Mouse (Mus musculus) 3134 (cell line): ENCODE data around the gene Elmo1.

Source experiments
- DNase-seq: peaks from one replicate; pipeline ENCODE4 v3.0.0-alpha.2; 2011; ENCODE audit warnings: low spot score; ENCODE audit not compliant: insufficient read length; ENCODE audit errors: extremely low read depth

Gene Elmo1

GRCm38 (mm10) chr13:20202617-20203016 lies 112.2 kb downstream of the Elmo1 start:
- no peak for DNase-seq

DNA sequence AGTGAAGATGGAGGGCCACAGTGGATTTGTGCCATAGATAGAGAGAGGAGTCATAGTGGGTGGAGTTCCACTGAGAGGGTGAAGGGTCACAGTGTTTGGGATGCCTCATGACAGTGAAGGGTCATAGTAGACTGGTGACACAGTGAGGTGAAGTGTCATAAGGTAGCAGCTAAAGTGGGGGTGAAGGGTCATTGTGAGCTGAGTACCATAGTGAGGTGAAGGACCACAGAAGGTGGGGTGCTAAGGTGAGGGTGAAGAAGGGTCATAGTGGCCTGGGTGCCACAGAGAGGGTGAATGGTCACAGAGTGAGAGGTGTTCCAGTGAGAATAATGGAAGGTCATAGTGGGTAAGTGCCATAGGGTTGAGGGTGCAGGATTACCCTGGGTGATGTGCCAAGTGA lies 113.8 kb downstream of the Elmo1 start:
- no peak for DNase-seq

- DNase-seq = no peak
These were observed 114.8 kb downstream of the Elmo1 start for GRCm38 (mm10) chr13:20205007-20205745.

GRCm38 (mm10) chr13:20205746-20206145 lies 115.3 kb downstream of the Elmo1 start:
- DNase-seq = no peak

GRCm38 (mm10) chr13:20207126-20207525 lies 116.7 kb downstream of the Elmo1 start:
- DNase-seq = no peak

DNA sequence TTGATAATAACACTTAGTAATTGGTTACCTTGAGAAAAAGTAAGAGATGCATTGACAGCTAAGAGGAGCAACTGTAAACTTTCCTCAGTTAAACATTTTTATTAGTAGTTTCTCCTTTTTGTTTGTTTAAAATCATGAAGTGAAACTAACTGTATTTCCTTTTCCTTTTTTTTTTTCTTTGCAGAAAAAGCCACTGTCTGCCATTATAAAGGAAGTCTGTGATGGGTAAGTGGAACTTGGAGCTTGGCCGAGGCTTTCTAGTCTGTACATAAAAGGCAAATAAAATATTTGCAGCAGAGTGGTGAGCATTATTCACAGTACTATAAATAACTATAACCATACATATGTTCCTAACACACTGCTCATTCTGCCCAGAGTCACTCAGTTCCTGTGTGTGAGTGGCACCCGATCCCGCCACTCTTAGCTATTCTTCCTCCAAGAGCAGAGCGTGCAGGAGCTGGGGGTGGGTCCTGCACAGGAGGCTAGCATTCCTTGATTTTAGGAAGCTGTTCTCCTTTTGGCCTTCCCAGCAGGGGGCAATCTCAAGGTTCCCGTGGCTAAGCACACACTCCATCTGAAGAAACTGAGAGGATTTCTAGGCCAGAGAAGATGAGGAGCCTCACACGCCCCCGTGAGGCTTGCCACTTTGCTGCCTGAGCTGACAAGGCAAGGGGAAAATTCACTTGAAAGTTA lies 117.7 kb downstream of the Elmo1 start:
- no peak for DNase-seq

DNA sequence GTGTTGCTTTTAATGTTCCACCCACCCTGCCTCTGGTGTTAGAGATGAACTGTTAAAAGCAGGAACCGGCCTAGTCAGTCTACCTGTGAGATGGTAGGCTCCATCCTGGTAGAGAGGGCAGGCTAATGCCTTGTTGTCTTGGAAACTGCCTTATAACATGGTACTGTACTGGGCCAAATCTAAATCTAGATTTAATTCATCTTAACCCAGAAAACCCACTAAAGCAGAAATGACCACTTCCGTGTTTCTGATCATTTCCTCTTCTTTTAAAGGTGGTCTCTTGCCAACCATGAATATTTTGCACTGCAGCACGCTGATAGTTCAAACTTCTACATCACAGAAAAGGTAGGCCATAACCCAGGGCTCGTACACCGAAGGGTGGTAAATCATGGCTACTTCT lies 118.5 kb downstream of the Elmo1 start:
- DNase-seq = no peak

- no peak for DNase-seq
These were observed 121.4 kb downstream of the Elmo1 start for GRCm38 (mm10) chr13:20211780-20212179.

DNA sequence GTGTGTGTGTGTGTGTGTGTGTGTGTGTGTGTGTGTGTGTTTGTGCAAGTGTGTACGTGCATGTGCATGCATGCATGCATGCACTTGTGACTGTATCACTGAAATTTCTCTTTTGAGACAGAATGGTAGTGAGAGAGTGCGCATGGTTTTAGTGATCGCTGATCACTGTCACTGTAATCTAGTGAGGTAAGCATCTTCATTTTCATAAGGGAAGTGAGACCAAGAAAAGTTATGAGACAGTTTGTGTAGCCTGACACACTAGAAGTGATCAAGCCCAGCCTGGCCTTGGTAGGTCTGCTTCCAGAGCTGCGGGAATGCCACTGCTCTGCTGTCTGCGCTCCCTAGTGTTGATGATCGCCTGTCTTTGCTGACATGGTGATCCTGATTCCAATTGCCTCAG lies 122.3 kb downstream of the Elmo1 start:
- no peak for DNase-seq

DNA sequence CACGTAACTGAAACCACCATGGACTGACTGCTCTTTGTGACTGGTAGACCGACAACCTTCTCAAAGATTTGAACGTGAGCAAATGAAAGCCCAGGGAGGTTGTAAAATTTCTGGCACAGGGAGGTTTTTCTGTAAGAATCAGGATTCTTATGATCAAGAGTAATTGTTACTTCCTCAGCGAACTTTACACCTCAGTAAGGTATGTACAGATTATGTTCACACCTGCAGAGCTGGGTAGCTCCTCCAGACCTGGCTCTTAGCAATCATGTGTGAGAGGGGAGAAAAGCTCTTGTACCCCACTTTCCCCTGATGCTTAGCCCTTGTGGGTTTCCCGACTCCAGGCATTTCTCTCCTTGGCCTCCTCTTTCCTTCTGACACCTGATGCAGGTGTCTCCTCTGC lies 123.5 kb downstream of the Elmo1 start:
- no peak for DNase-seq

GRCm38 (mm10) chr13:20217453-20218090 lies 127.2 kb downstream of the Elmo1 start:
- no peak for DNase-seq

- DNase-seq = no peak
These were observed 127.7 kb downstream of the Elmo1 start for GRCm38 (mm10) chr13:20218126-20218525.

GRCm38 (mm10) chr13:20220414-20220813 lies 130.0 kb downstream of the Elmo1 start:
- DNase-seq = no peak

GRCm38 (mm10) chr13:20227923-20228705 lies 137.7 kb downstream of the Elmo1 start:
- no peak for DNase-seq

GRCm38 (mm10) chr13:20231837-20232728 lies 141.7 kb downstream of the Elmo1 start:
- DNase-seq = no peak

DNA sequence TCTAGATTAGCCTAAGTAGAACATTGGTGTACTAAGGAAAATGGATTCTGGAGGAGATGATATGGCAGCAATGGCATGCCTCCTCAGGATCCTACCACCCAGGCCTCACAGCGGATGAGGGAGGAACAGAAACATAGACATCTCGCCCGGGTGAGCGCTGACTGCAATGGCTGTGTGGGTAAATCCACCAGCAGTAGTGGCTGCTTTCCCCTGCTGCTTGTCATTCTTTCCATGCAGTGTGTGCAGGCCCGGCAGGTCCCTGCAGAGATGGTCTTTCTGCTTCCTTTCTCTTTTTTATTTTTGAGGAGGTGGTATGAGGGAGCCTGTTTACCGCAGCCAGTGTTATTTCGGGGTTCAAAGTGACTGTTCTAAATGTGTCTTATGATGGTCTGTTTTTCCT lies 143.3 kb downstream of the Elmo1 start:
- DNase-seq = no peak

- no peak for DNase-seq
These were observed 147.2 kb downstream of the Elmo1 start for GRCm38 (mm10) chr13:20237615-20238014.

GRCm38 (mm10) chr13:20238146-20238545 lies 147.8 kb downstream of the Elmo1 start:
- no peak for DNase-seq

DNA sequence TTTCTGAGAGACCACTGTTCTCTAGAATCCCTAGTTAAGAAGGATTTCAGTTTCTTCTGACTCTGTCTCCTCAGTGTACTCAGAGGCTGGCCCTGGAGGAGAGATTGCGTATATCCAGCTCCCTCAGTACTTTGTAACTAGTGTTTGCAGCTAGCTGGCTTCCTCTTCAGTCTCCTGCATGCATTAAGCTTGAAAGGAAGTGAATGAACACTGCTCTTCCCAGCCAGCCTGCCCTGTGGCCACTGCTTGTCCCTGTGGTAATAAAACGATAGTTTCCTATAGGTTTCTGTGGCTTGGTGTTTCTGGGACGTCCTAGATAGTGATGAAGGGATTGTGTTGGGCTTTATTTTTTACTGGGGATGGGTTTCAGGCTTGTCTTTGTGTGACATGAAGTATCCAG lies 148.3 kb downstream of the Elmo1 start:
- DNase-seq = no peak

GRCm38 (mm10) chr13:20250069-20250668 lies 159.8 kb downstream of the Elmo1 start:
- no peak for DNase-seq
